Mouse (Mus musculus) spleen, adult 18-20 months (tissue): ENCODE results near the gene Dmrta2.

Experiments
- DNase-seq, 2 experiments: peaks; one replicate each; pipeline ENCODE4 v3.0.0; 2022; ENCODE audit warnings: mixed read lengths in 2 of 2

Dmrta2 gene

GRCm38 (mm10) chr4:109977148-109978067, at the start of gene Dmrta2:
TSS of gene Dmrta2 (plus strand) at chr4:109978053.
- DNase-seq, result no peak

- no peak for DNase-seq
Measured at GRCm38 (mm10) chr4:109929058-109929457, 48.8 kb upstream of the Dmrta2 start.

DNA sequence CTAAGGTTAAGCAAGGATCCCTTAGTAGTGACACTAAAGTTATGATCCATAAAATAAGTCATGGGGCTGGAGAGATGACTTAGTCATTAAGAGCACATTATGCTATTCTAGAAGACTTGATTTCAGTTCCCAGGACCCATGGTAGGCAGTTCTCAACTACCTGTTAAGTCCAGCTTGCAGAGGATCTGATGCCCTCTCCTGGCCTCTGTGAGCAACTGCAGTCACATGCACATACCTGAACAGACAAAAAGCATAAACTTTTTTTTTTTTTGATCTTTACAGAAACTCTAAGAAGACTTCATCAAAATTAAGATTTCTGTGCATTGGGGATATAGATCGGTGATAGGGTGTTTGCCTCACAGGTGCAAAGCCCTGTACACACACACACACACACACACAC, 47.4 kb upstream of the Dmrta2 start:
- DNase-seq, result no peak

DNA sequence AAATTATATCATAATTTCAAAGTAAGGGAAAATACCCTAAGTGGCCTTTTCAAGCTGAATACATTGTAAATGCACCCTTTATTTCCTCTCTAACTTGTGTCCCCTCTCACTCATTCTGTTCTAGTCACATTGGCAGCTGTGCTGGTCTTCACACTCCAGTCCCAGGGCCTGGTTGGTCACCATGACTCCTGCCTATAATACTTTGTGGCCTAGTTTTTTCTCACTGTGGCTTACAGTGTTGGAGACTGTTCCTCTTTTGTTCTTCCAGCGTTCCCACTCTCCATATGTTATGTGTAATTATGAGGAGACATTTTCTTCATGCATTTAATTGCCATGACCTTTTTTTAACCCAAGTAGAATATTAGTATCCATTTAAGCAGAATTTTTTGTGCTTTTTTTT, 46.9 kb upstream of the Dmrta2 start:
- DNase-seq, result no peak

- no peak for DNase-seq
Measured at GRCm38 (mm10) chr4:109936557-109936956, 41.3 kb upstream of the Dmrta2 start.

DNA sequence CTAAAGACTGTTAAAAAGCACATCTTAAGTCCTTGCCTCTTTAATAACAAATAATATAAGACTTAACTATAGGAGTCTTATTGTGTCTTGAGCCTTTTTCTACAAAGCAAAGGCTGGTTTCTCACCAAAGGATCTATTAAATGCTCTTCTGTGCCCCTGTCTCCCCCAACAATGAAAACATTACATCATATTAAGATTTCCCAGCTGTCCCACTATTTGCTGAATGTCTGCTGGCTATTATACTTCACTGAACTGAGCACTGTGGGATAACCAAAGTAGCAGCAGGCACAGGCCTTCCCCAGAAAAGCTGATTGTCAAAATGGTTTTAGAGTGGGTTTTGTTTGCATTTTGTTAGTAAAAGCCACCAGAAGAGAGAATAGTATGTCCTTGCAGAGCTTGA, 38.6 kb upstream of the Dmrta2 start:
- no peak for DNase-seq

DNA sequence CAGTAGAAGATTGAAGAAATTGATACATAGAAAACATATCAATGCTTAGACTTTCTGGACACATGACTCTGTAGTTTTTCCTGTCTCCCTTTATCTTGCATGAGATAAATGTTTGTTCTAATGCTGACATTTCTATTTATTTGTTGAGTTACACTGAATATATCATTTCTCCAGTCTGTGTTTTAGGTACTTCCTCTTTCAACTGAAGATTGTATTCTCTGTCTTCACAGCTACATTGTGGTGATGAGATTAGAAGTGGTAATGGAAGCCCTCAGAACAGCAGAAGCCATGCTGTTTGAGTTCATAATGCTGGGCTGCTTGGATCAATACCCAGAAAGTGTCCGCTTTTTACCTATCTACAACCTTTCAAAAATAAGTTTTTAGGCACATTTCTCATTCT, 32.3 kb upstream of the Dmrta2 start:
- no peak for DNase-seq

DNA sequence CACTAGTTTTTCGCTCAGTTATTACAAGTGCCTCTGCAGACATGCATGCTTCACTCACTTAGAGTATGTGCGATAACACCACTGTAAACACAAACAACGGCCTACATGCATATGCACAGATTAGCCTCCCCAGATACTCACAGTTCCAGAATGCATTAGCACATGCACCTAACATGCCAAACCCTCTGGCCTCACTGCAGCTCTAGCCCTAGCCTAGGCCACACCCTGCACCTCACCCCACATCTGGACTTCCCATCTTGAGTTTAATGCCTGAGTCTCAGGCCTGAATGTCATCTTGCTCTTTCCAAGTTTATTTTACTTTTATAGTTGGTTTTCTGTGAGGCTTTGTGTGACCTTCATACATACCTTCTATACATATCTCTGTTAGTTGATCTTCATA, 28.5 kb upstream of the Dmrta2 start:
- no peak for DNase-seq

DNA sequence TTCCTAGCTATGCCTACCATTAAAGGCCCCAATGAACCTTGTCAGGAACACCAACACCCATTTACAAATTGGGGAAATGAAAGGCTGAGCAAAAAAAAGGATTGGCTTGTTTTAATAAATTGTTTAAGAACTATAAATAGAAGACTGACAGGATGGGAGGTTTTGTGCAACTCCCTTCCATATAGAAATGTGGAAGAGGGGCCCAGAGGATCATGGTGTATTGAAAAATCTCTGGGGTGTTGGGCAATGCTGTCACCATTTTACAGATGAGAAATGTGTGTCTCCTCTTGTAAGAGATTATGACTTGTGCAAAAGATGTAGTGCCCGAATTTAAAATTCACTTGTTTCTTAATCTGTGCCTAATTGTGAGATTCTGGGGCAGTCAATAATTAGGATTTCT, 24.3 kb upstream of the Dmrta2 start:
- no peak for DNase-seq

- no peak for DNase-seq
Measured at GRCm38 (mm10) chr4:109960201-109960935, 17.5 kb upstream of the Dmrta2 start.

GRCm38 (mm10) chr4:109963570-109964279, 14.1 kb upstream of the Dmrta2 start:
- DNase-seq, result no peak

DNA sequence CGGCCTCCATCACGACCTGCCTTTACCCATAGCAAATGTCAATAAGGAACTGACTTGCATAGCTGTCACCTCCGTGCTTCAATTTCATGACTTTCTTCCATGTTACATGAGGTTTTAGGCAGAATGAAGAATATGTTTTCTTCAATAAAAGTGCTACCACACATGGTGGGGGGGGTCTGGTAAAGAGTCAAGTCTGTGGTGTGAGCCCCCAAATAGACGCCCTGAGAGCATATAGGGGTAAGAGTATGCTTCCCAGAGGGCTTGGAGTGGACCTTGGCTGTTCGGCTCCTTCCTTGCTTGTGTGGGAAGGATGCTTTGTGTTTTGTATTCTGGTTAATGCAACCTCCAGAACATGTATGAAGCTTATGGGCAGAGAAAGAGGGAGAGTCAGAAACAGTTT, 8.3 kb upstream of the Dmrta2 start:
- no peak for DNase-seq

DNA sequence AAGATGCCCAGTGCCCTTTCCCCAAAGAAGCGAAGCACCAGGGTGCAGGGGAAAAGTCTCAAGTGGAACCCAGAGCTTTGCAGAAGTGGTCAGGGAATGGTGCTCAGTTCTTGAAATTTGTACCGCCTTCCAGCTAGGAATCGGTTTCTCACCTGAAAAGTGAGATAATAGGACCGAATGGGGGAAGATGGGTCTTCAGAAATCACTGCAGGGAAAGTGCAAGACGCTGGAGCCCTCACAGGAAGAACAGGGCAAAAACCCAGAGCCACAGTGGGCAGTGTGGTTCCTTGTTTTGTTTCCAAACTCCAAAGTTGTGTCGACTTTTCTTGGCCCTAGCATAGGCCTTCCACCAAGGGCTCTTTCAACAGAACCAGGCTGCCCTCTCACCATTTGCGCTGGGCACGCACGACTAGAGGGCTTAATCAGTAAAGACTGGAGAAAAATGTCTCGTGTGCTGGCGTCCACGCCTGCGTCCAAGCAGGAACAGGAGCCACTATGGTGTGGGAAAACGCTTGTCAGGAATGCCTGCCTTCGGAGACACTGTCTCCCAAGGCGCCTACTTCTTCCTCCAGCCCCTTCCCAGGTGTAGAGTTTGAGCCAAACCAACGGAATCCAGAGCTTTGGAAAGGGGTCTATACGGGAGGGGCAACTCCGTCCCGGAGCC, 3.7 kb upstream of the Dmrta2 start:
- no peak for DNase-seq

DNA sequence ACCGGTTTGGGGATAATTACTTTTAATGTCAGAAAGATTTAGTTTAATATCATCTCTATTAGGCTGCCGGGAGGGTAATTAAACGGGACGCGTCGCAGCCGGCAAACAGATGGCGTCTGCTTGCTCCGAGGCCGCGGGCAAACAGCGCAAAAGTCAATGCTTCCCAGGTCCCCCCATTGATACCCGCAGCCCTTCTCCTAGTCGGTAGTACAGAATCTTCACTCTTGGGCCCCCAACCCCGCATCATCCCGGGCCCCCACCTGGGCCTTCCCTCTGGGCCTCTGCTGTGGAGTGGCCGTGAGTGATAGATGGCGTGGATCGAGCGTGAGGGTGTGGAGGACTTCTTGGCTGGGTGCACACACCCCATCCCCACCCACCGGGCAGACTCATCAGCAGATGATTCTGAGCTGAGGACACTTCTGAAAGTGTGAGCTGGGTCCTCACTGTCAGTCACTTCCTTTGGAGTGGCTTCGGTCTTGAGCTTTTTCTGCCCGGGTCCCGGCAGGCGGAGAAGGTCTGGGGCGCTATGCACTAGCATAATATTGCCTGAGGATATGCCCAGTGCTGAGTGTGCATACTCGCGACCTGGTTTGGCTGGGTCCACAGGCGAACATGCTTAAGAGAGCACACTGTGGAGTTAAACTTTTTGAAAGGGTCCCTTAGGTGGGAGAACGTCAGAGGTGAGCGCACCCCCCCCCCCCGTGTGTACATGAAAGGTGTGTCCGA, 3.0 kb upstream of the Dmrta2 start:
- DNase-seq, result no peak

- no peak for DNase-seq
Measured at GRCm38 (mm10) chr4:109975381-109976240, 2.2 kb upstream of the Dmrta2 start.

DNA sequence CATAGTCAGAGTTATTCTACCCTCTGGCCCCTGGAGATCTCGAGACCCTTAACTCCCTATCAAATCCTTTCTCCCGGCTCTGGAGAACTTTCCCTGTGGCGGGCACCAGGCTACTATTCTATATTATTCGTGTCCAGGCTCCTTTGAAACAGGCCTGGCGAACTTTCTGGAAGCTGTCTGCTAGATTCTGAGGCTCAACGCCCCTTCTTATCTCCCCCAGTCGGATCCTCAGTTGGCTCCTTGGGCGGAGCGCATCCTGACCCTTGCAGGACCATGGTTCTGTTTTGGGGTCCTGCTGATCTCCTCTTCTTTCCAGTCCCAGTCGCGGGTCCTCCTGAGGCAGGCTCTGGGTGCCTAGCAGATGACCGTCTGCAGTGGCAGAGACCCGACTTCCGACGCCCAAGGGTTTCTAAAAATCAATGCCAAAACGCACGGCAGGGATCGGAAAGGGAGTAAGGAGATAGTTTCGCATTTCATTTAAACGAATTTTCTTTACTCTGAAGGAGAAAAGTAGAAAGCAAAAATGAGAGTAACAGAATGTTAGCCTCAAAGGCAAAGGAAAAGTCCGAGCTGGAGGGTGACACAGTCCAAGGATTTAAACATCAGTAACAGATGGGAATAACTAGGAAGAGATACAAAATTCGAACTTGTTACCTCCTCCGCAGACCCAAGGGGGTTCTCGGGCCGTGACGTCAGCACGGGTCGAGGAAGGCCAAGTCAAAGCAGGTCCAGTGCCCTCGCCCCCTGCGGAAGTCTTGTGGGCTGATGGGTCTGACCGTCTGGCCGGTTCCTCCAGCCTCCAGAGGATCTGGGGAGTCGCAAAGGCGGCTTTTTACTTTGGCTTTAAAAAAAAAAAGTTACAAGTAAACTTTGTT, 1.3 kb upstream of the Dmrta2 start:
- DNase-seq, result no peak

- DNase-seq, result no peak
Measured at GRCm38 (mm10) chr4:109978068-109978857, 410 bp downstream of the Dmrta2 start.

DNA sequence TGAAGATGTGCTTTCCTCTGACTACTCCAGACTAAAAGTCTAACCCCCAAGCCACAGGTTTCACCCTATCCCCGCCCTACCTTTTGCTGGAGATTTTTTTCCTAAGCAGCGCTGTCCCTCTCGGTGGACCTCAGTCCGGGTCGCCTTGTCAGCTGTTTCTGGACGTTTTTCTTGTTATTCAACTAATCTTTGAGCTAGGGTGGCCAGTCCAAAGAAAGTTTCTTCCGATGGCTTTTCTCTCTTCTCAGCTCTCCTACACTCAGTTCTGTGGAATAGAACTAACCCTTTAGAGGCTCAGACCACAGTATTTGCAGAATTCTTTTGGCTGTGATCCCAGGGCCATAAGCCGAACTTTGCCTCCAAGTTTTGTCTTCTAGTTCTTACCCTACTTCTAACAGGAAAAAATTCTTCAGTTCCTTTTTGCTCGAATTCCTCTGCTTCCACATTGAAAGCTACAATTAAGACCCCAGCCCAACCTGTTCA, 1.0 kb downstream of the Dmrta2 start:
- no peak for DNase-seq
